Mouse (Mus musculus) cortical plate, adult 2 months (tissue): ENCODE results near the gene Fgfr2.

Source experiments
- CTCF ChIP-seq: fragments of 200-500 bp; IDR thresholded peaks from 2 replicates; pipeline ENCODE4 v1.5.1; 2011; ENCODE audit warnings: mild to moderate bottlenecking, control low read depth, low read length; ENCODE audit not compliant: insufficient read depth; ENCODE audit errors: extremely low read depth
- POLR2A ChIP-seq: fragments of 200-500 bp; IDR thresholded peaks from 2 replicates; pipeline ENCODE4 v1.6.1; 2011; ENCODE audit warnings: mild to moderate bottlenecking, low read length, control low read depth; ENCODE audit not compliant: insufficient read depth; ENCODE audit errors: extremely low read depth

- no peak for TF ChIP-seq POLR2A
- TF ChIP-seq CTCF: peak; percentile 31
Observed at GRCm38 (mm10) chr7:130270807-130271206, 2852.3 kb downstream of the Fgfr2 start.
